Mouse (Mus musculus): ENCODE measurements at regions not wholly inside any gene's neighbourhood (a gene's known extent, or its start where the extent isn't known, plus 50 kb on each side); places are given as distances from the start of the nearest gene placed in this dataset.

DNA sequence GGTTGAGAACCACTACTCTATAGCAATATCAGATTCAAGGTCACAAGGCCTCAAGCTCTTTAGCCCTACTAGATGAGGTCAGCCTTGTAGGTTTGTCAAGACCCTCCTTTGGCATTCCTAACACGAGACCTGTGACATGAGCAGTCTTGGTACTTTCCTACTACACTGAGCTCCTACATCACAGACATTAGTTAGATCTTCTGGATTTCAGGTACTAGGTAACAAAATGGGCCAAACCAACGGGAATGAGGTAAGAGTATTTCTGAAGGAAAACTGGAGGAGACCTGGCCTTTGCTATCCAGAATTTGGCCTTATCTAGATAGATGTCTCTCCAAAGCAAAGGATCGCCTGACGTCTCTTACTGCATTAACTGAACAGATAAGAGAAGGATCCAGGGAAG is 93.7 kb upstream of the Cpsf6 start:
- WGBS, result 90% methylated on average over 4 of the region's 4 CpGs
- Histone ChIP-seq H3K4me2 (replicated peaks; ENCODE audit: low read depth, low read length) (no peak overlapping the region), H3K27me3 (replicated peaks; ENCODE audit: insufficient read depth, low read length) (no peaks in the 10 kb centered on the region), H3K4me1 (ENCODE audit: insufficient read depth, low read depth, low read length) (peaks cover 3% of the 10 kb centered on the region; the same call in 1 of the 2 replicates), H3K4me3 (ENCODE audit: low read depth, low read length) (no peak overlapping the region), H3K27ac (ENCODE audit: low read length) (no peak overlapping the region), H3K9me3 (ENCODE audit: low read length) (no peaks in the 10 kb centered on the region), H3K9ac (replicated peaks; ENCODE audit: low read depth) (no peak overlapping the region), H3K36me3 (ENCODE audit: insufficient read depth, low read length) (no peaks in the 10 kb centered on the region)
- ATAC-seq (no peak), DNase-seq (ENCODE audit: low spot score) (no peak)
- TF ChIP-seq EP300 (IDR thresholded peaks at IDR 0.05) (no peak), CTCF (IDR thresholded peaks at IDR 0.05) (no peak)

DNA sequence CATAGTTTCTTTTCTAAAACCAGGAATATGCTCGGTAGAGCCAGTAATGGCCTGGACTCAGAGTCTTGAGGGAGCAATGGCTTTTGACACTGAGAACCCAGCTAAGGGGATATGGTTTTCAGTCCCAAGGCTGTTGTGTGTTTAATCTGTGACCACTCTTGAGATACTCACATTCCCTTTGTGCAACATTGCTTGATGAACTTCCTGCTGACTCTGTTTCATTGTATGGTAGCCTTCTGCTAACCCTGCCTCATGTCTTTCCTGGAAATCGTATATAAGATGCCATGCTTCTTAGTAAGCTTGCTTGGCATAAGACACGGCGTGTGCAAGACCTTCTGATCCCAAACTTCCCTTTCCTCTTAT is 92.7 kb upstream of the Cpsf6 start:
- ATAC-seq, result no peak
- H3K4me2 ChIP-seq (replicated peaks; ENCODE audit: low read depth, low read length), result no peak overlapping the region
- H3K27ac ChIP-seq (ENCODE audit: low read length), result no peak overlapping the region
- TF ChIP-seq EP300 (IDR thresholded peaks at IDR 0.05) (no peak), CTCF (IDR thresholded peaks at IDR 0.05) (no peak)
- H3K36me3 ChIP-seq (ENCODE audit: insufficient read depth, low read length), result no peaks in the 10 kb centered on the region
- H3K9me3 ChIP-seq (ENCODE audit: low read length), result no peaks in the 10 kb centered on the region
- no peaks in the 10 kb centered on the region for H3K27me3 ChIP-seq (replicated peaks; ENCODE audit: insufficient read depth, low read length)
- WGBS, result 71% methylated on average over 4 of the region's 4 CpGs
- H3K9ac ChIP-seq (replicated peaks; ENCODE audit: low read depth), result no peak overlapping the region
- H3K4me1 ChIP-seq (ENCODE audit: insufficient read depth, low read depth, low read length), result peaks cover 3% of the 10 kb centered on the region; the same call in 1 of the 2 replicates
- DNase-seq (ENCODE audit: low spot score), result no peak
- no peak overlapping the region for H3K4me3 ChIP-seq (ENCODE audit: low read depth, low read length)

DNA sequence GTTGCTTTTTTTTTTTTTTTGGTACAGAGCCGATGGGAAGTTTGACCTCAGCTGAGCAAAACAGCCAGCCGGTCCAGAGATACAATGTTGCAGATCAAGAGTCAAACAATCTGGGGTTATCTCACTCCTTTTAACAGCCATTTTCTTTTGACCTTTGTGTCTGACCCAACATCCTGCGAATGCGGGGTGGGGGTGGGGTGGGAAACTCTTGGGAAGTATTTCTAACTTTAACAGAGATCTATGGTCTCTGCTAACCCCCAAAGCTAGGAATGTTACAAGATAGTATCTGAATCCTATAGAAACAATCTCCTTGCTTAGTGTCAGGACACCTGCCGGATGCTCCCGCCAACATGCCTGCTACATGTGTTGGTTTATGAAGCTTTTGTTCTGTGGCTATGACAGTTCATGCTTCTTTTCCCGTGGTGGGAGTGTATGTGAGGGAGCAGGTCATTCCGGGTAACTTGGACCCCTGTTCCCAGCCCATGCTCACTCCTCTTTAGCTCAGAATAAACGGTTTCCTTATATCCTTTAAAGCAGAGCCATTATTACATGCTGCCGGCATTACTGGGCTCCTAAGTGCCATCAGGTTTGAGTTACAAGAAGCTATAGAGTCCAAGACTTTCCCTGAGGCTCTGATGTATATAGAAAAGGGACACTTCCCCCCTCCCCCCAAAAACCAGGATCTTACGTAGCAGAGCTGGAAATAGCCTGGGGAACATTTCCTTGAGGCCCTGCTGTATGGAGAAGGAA is 92.2 kb upstream of the Cpsf6 start:
- no peaks in the 10 kb centered on the region for H3K36me3 ChIP-seq (ENCODE audit: insufficient read depth, low read length)
- H3K27ac ChIP-seq (ENCODE audit: low read length), result no peak overlapping the region
- TF ChIP-seq CTCF (IDR thresholded peaks at IDR 0.05) (no peak), EP300 (IDR thresholded peaks at IDR 0.05) (no peak)
- 44% methylated on average over 11 of the region's 11 CpGs for WGBS
- DNase-seq (ENCODE audit: low spot score), result no peak
- H3K4me3 ChIP-seq (ENCODE audit: low read depth, low read length), result no peak overlapping the region
- H3K9ac ChIP-seq (replicated peaks; ENCODE audit: low read depth), result no peak overlapping the region
- H3K4me2 ChIP-seq (replicated peaks; ENCODE audit: low read depth, low read length), result no peak overlapping the region
- H3K4me1 ChIP-seq (ENCODE audit: insufficient read depth, low read depth, low read length), result peaks cover 3% of the 10 kb centered on the region; the same call in 1 of the 2 replicates
- no peaks in the 10 kb centered on the region for H3K9me3 ChIP-seq (ENCODE audit: low read length)
- H3K27me3 ChIP-seq (replicated peaks; ENCODE audit: insufficient read depth, low read length), result no peaks in the 10 kb centered on the region
- ATAC-seq, result no peak

DNA sequence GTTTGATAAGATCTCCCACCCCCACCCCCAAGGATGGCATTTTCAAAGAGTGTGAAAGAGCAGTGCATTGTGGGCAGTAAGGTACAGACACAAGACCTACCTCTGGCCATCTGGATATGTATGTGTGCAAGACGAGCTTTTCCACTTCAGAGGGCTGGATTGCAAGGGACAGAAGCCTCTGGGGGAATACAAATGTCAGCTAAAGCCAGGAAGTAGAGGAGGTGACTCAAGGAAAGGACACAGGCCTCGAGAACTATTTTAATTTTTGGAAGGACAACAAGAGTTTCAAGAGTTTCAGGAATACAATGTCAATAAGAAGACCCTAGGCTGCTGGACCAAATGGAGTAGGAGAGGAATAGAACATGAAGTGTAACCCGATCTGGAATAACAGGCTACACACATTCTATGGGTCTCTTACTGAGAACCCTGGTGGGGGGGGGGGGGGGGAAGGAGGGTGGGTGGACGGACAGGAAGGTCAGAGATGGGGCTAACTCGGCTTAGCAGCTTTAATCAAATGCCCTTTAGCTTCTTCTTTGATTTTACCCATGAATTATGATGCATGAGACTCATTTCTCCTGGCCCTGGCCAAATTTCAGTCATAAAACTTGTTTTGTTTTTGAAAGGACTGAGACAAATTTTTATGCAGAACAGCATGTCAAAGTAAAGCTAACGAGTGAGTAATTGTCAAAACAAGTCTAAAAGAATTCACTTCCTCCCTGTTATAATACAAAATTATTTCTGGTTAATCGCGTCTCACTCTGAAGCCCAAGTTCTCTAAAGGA is 91.4 kb upstream of the Cpsf6 start:
- Histone ChIP-seq H3K27me3 (replicated peaks; ENCODE audit: insufficient read depth, low read length) (no peaks in the 10 kb centered on the region), H3K4me1 (ENCODE audit: insufficient read depth, low read depth, low read length) (peaks cover 3% of the 10 kb centered on the region; the same call in 1 of the 2 replicates), H3K27ac (ENCODE audit: low read length) (no peak overlapping the region), H3K9me3 (ENCODE audit: low read length) (no peaks in the 10 kb centered on the region), H3K9ac (replicated peaks; ENCODE audit: low read depth) (no peak overlapping the region), H3K4me3 (ENCODE audit: low read depth, low read length) (no peak overlapping the region), H3K4me2 (replicated peaks; ENCODE audit: low read depth, low read length) (no peak overlapping the region), H3K36me3 (ENCODE audit: insufficient read depth, low read length) (no peaks in the 10 kb centered on the region)
- DNase-seq (ENCODE audit: low spot score) (no peak), ATAC-seq (no peak)
- 17% methylated on average over 8 of the region's 8 CpGs for WGBS
- TF ChIP-seq CTCF (IDR thresholded peaks at IDR 0.05) (no peak), EP300 (IDR thresholded peaks at IDR 0.05) (no peak)

DNA sequence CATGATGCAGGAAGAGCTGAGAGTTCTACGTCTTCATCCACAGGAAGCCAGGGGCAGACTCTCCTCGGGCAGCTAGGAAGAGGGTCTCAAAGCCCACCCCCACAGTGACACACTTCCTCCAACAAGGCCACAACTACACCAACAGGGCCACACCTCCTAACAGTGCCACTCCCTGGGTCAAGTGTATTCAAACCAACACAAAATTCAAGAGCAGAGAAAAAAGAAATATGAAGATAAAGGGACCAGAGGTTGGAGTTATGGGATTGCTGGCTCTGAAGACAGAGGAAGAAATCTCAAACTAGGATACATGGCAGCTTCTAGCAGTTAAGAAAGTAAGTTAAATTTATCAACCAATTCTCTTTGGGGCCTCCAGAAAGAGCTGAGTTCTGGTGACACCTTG is 90.7 kb upstream of the Cpsf6 start:
- ATAC-seq, result no peak
- TF ChIP-seq CTCF (IDR thresholded peaks at IDR 0.05) (no peak), EP300 (IDR thresholded peaks at IDR 0.05) (no peak)
- WGBS, result 77% methylated on average over 2 of the region's 2 CpGs

DNA sequence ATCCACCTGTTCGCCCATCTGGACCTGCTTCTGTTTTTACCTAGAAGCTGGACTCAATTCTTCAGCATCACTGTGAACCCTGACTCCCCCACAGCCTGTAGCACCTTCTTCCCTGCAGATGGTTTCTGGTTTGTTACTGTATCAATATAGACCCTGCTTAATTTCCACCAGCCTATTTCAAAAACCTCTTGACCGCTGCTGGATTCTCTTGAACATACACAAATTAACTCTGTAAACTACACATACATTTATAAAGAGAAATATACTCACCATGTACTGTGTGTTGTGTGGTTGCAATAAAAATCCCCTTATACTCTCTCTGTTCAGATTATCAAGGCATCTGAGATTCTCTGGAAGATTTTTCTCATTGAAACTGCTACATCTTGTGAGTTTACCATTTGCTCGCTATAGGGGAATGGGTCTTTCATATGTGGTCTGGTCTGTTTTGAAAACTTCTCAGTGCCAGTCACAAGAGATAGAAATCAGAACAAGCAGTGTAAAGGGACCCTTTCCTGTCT is 89.8 kb upstream of the Cpsf6 start:
- no peak overlapping the region for H3K4me2 ChIP-seq (replicated peaks; ENCODE audit: low read depth, low read length)
- no peaks in the 10 kb centered on the region for H3K36me3 ChIP-seq (ENCODE audit: insufficient read depth, low read length)
- H3K4me1 ChIP-seq (ENCODE audit: insufficient read depth, low read depth, low read length), result peaks cover 3% of the 10 kb centered on the region; the same call in 1 of the 2 replicates
- H3K9ac ChIP-seq (replicated peaks; ENCODE audit: low read depth), result no peak overlapping the region
- H3K27ac ChIP-seq (ENCODE audit: low read length), result no peak overlapping the region
- TF ChIP-seq CTCF (IDR thresholded peaks at IDR 0.05), result no peak
- no peak for TF ChIP-seq EP300 (IDR thresholded peaks at IDR 0.05)
- DNase-seq (ENCODE audit: low spot score) (no peak), ATAC-seq (no peak)
- no peaks in the 10 kb centered on the region for H3K9me3 ChIP-seq (ENCODE audit: low read length)
- no peak overlapping the region for H3K4me3 ChIP-seq (ENCODE audit: low read depth, low read length)
- 92% methylated on average over 3 of the region's 3 CpGs for WGBS
- H3K27me3 ChIP-seq (replicated peaks; ENCODE audit: insufficient read depth, low read length), result no peaks in the 10 kb centered on the region

More for the DNA sequence above, 90.7 kb upstream of the Cpsf6 start:
- Histone ChIP-seq H3K4me1 (ENCODE audit: insufficient read depth, low read depth, low read length) (peaks cover 3% of the 10 kb centered on the region; the same call in 1 of the 2 replicates), H3K27me3 (replicated peaks; ENCODE audit: insufficient read depth, low read length) (no peaks in the 10 kb centered on the region), H3K36me3 (ENCODE audit: insufficient read depth, low read length) (no peaks in the 10 kb centered on the region), H3K9me3 (ENCODE audit: low read length) (no peaks in the 10 kb centered on the region), H3K9ac (replicated peaks; ENCODE audit: low read depth) (no peak overlapping the region), H3K4me3 (ENCODE audit: low read depth, low read length) (no peak overlapping the region), H3K4me2 (replicated peaks; ENCODE audit: low read depth, low read length) (no peak overlapping the region), H3K27ac (ENCODE audit: low read length) (no peak overlapping the region)
- no peak for DNase-seq (ENCODE audit: low spot score)

All from lung, postnatal 0 days (tissue).